Mouse (Mus musculus): ENCODE measurements around the gene Sertad3.

DNA sequence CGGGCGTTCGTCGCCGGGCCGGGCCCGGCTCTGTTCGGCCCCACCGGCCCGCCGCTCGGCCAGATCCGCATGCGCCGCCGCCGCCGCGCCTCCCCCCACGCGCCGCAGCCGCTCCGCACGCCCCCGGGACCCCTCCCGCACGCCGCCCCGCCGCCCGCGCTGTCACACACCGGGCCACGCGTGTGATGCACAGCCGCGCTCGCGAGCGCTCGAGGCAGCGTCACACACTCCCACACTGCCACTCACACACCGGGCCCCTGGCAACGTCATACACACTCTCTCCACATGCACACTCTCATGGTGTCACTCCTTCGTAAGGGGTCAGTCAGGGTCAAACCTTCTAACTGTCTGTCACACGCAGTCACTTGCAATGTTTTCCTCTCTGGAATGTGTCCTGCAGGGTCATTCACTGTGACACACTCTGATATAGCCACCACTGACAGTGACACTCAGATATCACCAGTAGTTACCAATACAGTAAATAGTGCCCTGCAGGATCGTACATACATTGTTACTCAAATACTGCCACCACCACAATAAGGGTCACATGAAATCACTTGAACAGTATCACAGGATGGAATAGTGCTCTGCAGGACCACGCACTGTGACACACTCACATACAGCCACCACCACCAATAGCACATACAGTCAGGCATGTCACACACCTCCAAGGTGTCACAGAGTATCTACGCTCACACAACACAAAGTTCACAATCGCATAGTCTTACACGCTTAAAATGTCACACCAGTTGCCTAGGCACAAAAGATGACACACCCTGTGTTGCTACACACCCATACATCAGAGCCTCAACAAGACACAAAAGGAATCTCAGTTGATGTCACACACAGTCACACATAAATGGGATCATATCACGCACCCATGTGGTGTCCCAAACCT, 26.8 kb upstream of the Sertad3 start:
- TF ChIP-seq POLR2A (IDR thresholded peaks at IDR 0.05; ENCODE audit: extremely low read depth, insufficient read depth, low read length) (no peak), CTCF (IDR thresholded peaks at IDR 0.05; ENCODE audit: low read depth, low read length) (no peak)
